ENCODE assay signal across 7 mouse cellular contexts in genomic region chr6:28480752-28481492, GRCm38 (mm10). TPM values are rescaled to one million over a fixed set of nuclear protein-coding genes. Genes with fewer than 3 reads are reported as not detected.
A peak's percentile ranks its signal among the peaks of the same experiment; 100 is the strongest.
DNase-seq lines count a peak whose midpoint lies in the region; ATAC-seq and TF ChIP-seq lines count a peak whose summit lies in the region.

No protein-coding gene starts in this region.

- ATAC-seq in forebrain, embryonic 12.5 days (ENCODE audit: low FRiP score): no peak
- ATAC-seq in limb, embryonic 12.5 days (ENCODE audit: insufficient number of reproducible peaks, insufficient read depth, low FRiP score, low TSS enrichment, low read depth): no peak
- ATAC-seq in stomach, embryonic 15.5 days (ENCODE audit: insufficient read depth, low FRiP score, low read depth): no peak

- WGBS in thymus, adult 2 months: 6% methylated on average over 21 of the region's 21 CpGs
- 7% methylated on average over 21 of the region's 21 CpGs for WGBS in forebrain, embryonic 12.5 days
- 5% methylated on average over 21 of the region's 21 CpGs for WGBS in limb, embryonic 12.5 days
- WGBS in stomach, embryonic 15.5 days: 5% methylated on average over 21 of the region's 21 CpGs

- H3K4me2 ChIP-seq in forebrain, embryonic 12.5 days: peak overlapping the region; percentile 67
- H3K4me2 ChIP-seq in limb, embryonic 12.5 days: peak overlapping the region; percentile 77
- peak overlapping the region; percentile 66 for H3K4me2 ChIP-seq in stomach, embryonic 15.5 days

- H3K9ac ChIP-seq in forebrain, embryonic 12.5 days: peak overlapping the region; percentile 88
- H3K9ac ChIP-seq in limb, embryonic 12.5 days (replicated peaks): peak overlapping the region; percentile 85
- peak overlapping the region; percentile 87 for H3K9ac ChIP-seq in stomach, embryonic 15.5 days

- no peak for TF ChIP-seq POLR2A in thymus, adult 2 months (IDR thresholded peaks at IDR 0.05; ENCODE audit: control insufficient read depth, extremely low read depth, insufficient read depth, low read length, poor library complexity)

- no peaks in the 10 kb centered on the region for H3K9me3 ChIP-seq in forebrain, embryonic 12.5 days
- no peaks in the 10 kb centered on the region for H3K9me3 ChIP-seq in limb, embryonic 12.5 days
- H3K9me3 ChIP-seq in stomach, embryonic 15.5 days: no peaks in the 10 kb centered on the region

- H3K27ac ChIP-seq in thymus, adult 2 months (ENCODE audit: control insufficient read depth, insufficient read depth, low read length): no peak overlapping the region
- peak overlapping the region; percentile 78; the same call in 1 of the 2 replicates for H3K27ac ChIP-seq in forebrain, embryonic 12.5 days
- peak overlapping the region; percentile 84 for H3K27ac ChIP-seq in limb, embryonic 12.5 days
- H3K27ac ChIP-seq in stomach, embryonic 15.5 days: peak overlapping the region; percentile 91; the same call in 1 of the 2 replicates

- no peak for DNase-seq in thymus, adult 2 months
- no peak for DNase-seq in thymus, postnatal 10 days (ENCODE audit: low spot score in 2 of 2)
- DNase-seq in Muller cell, postnatal 12 days (ENCODE audit: inconsistent ontology term): no peak
- no peak for DNase-seq in embryo, embryonic 9.5 days (ENCODE audit: extremely low spot score)

- H3K4me3 ChIP-seq in thymus, adult 2 months (ENCODE audit: control insufficient read depth, insufficient read depth, low read length): peak overlapping the region; percentile 74
- peak overlapping the region; percentile 90 for H3K4me3 ChIP-seq in forebrain, embryonic 12.5 days (replicated peaks)
- H3K4me3 ChIP-seq in limb, embryonic 12.5 days (replicated peaks): peak overlapping the region; percentile 84
- H3K4me3 ChIP-seq in stomach, embryonic 15.5 days (replicated peaks): peak overlapping the region; percentile 92

- H3K36me3 ChIP-seq in thymus, adult 2 months (ENCODE audit: control insufficient read depth, insufficient read depth, low read length): no peaks in the 10 kb centered on the region
- peaks cover 4% of the 10 kb centered on the region; the same call in 1 of the 2 replicates for H3K36me3 ChIP-seq in forebrain, embryonic 12.5 days (replicated peaks)
- H3K36me3 ChIP-seq in limb, embryonic 12.5 days: peaks cover 11% of the 10 kb centered on the region
- H3K36me3 ChIP-seq in stomach, embryonic 15.5 days: no peaks in the 10 kb centered on the region; the same call in 1 of the 2 replicates

- TF ChIP-seq CTCF in thymus, adult 2 months (IDR thresholded peaks at IDR 0.05; ENCODE audit: borderline replicate concordance, control insufficient read depth, extremely low read depth, insufficient read depth, low read length, poor library complexity): no peak

- peaks cover 10% of the 10 kb centered on the region for H3K4me1 ChIP-seq in thymus, adult 2 months (replicated peaks; ENCODE audit: control insufficient read depth, insufficient read depth, low read length)
- peaks cover 32% of the 10 kb centered on the region for H3K4me1 ChIP-seq in forebrain, embryonic 12.5 days
- H3K4me1 ChIP-seq in limb, embryonic 12.5 days (replicated peaks): peaks cover 34% of the 10 kb centered on the region
- peaks cover 19% of the 10 kb centered on the region for H3K4me1 ChIP-seq in stomach, embryonic 15.5 days

- H3K27me3 ChIP-seq in thymus, adult 2 months (ENCODE audit: control insufficient read depth, insufficient read depth, low read length): no peaks in the 10 kb centered on the region
- H3K27me3 ChIP-seq in forebrain, embryonic 12.5 days: no peaks in the 10 kb centered on the region
- H3K27me3 ChIP-seq in limb, embryonic 12.5 days: no peaks in the 10 kb centered on the region; the same call in 1 of the 2 replicates
- no peaks in the 10 kb centered on the region for H3K27me3 ChIP-seq in stomach, embryonic 15.5 days (replicated peaks)

RNA-seq across cellular contexts. Expression of gene Snd1, which starts 6.0 kb away (rescaled TPM):
- 79.3 and 82.0 TPM in 2 replicates for polyA plus RNA-seq in thymus, adult 2 months (2012; rRNA removed)
- polyA plus RNA-seq in forebrain, embryonic 12.5 days (2016; fragmentation: Nextera tagmentation; extraction: Ambion mirVana): 104 and 109 TPM in 2 replicates
- 136 and 143 TPM in 2 replicates for polyA plus RNA-seq in limb, embryonic 12.5 days (2016; fragmentation: Nextera tagmentation; extraction: Ambion mirVana)
- polyA plus RNA-seq in stomach, embryonic 15.5 days (2015; fragmentation: Nextera tagmentation; extraction: Ambion mirVana): 128 and 153 TPM in 2 replicates

RNA-seq across cellular contexts. Expression of gene Pax4, which starts 31.8 kb away (rescaled TPM):
- not detected in 2 replicates for polyA plus RNA-seq in thymus, adult 2 months (2012; rRNA removed)
- polyA plus RNA-seq in forebrain, embryonic 12.5 days (2016; fragmentation: Nextera tagmentation; extraction: Ambion mirVana): 0.14 TPM in 1 of 2 replicates, not detected in the other
- not detected in 2 replicates for polyA plus RNA-seq in limb, embryonic 12.5 days (2016; fragmentation: Nextera tagmentation; extraction: Ambion mirVana)
- 1.6 and 2.5 TPM in 2 replicates for polyA plus RNA-seq in stomach, embryonic 15.5 days (2015; fragmentation: Nextera tagmentation; extraction: Ambion mirVana)

RNA-seq across cellular contexts. Expression of gene Gcc1, which starts 52.7 kb away (rescaled TPM):
- polyA plus RNA-seq in thymus, adult 2 months (2012; rRNA removed): 9.3 and 10.6 TPM in 2 replicates
- 14.8 and 16.2 TPM in 2 replicates for polyA plus RNA-seq in forebrain, embryonic 12.5 days (2016; fragmentation: Nextera tagmentation; extraction: Ambion mirVana)
- 12.5 and 13.1 TPM in 2 replicates for polyA plus RNA-seq in limb, embryonic 12.5 days (2016; fragmentation: Nextera tagmentation; extraction: Ambion mirVana)
- polyA plus RNA-seq in stomach, embryonic 15.5 days (2015; fragmentation: Nextera tagmentation; extraction: Ambion mirVana): 9.7 and 9.9 TPM in 2 replicates

RNA-seq across cellular contexts. Expression of gene Fscn3, which starts 53.3 kb away (rescaled TPM):
- polyA plus RNA-seq in thymus, adult 2 months (2012; rRNA removed): 0.19 TPM in 1 of 2 replicates, not detected in the other
- polyA plus RNA-seq in forebrain, embryonic 12.5 days (2016; fragmentation: Nextera tagmentation; extraction: Ambion mirVana): not detected in 2 replicates
- polyA plus RNA-seq in limb, embryonic 12.5 days (2016; fragmentation: Nextera tagmentation; extraction: Ambion mirVana): not detected in 2 replicates
- not detected in 2 replicates for polyA plus RNA-seq in stomach, embryonic 15.5 days (2015; fragmentation: Nextera tagmentation; extraction: Ambion mirVana)

RNA-seq across cellular contexts. Expression of gene Arf5, which starts 57.6 kb away (rescaled TPM):
- polyA plus RNA-seq in thymus, adult 2 months (2012; rRNA removed): 595 and 682 TPM in 2 replicates
- polyA plus RNA-seq in forebrain, embryonic 12.5 days (2016; fragmentation: Nextera tagmentation; extraction: Ambion mirVana): 288 and 291 TPM in 2 replicates
- 335 and 342 TPM in 2 replicates for polyA plus RNA-seq in limb, embryonic 12.5 days (2016; fragmentation: Nextera tagmentation; extraction: Ambion mirVana)
- polyA plus RNA-seq in stomach, embryonic 15.5 days (2015; fragmentation: Nextera tagmentation; extraction: Ambion mirVana): 296 and 340 TPM in 2 replicates
